Mouse (Mus musculus): ENCODE results near the gene Prkn.

DNA sequence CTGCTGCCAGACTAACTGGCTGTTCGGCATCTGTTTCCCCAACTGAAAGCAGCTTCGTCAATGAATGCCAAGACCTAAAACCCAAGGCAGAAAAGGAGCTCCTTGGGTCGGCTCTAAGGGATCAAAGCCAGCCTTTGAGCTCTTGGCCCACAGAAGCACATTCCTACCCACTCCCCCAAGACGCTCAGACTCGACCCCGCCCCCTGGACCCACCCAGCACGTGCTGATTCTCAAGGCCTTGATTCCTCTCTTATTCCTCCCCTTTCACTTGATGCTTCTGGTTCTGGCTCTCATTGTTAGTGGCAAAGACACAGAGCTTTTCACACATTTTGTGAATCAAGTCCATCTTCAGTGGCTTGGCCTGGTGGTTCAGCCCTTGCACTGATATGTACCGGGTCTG is 979.3 kb downstream of the Prkn start:
- TF ChIP-seq POLR2A (IDR thresholded peaks at IDR 0.05; ENCODE audit: low read depth, low read length), result no peak
- no peak for TF ChIP-seq CTCF (IDR thresholded peaks at IDR 0.05; ENCODE audit: extremely low read depth, insufficient read length, insufficient replicate concordance, low read depth, low read length)

All from small intestine, adult 2 months (tissue).